Mouse (Mus musculus) ES-Bruce4 (cell line): Measurements from ENCODE around the gene BC048562.

Experiments used
- EP300 ChIP-seq: IDR thresholded peaks from 2 replicates; pipeline ENCODE4 v1.6.1; 2011; ENCODE audit warnings: low read depth, low read length; ENCODE audit not compliant: insufficient read depth
- POLR2A ChIP-seq: IDR thresholded peaks from one replicate; pipeline ENCODE4 v1.8.1; 2011; ENCODE audit warnings: low read length; ENCODE audit not compliant: insufficient read depth

- no peak for TF ChIP-seq POLR2A
- no peak for TF ChIP-seq EP300
Observed at GRCm38 (mm10) chr9:108411381-108411942, 24.8 kb upstream of the BC048562 start.
